In the genomic region with DNA sequence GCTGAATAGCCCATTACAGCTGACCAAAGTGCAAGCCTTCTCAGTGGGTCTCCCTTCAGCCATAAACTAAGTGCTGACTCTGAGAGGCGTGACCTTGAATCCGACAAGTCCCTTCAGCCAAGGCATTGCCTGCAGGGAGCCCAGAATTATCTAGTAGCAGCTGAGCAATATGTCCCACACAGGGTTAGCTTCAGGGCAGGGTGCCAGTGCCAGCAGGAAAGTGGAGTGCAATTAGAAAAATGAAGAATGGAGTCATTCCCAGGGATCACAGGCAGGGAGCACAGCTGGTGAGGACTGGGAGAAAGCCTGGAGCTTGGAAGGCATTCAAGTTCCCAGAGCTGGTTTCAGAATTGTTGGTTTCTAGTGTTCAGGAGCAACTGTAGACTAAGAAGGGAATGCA, we compare ENCODE assay signal across 9 mouse cellular contexts.
A peak's percentile ranks its signal among the peaks of the same experiment; 100 is the strongest.
DNase-seq lines count a peak whose midpoint lies in the region; ATAC-seq lines count a peak whose summit lies in the region.
"Had no signal": no experiment of that assay in that cellular context is flagged by ENCODE, and none has a peak within 500 bp of the region (broad histone marks: within the 10 kb centered on the region; RNA-seq: fewer than 3 reads in every experiment).

No protein-coding gene starts in this region.

- no peaks in the 10 kb centered on the region for H3K27me3 ChIP-seq in hindbrain, embryonic 15.5 days
- no peaks in the 10 kb centered on the region for H3K27me3 ChIP-seq in hindbrain, embryonic 11.5 days (ENCODE audit: control insufficient read depth, insufficient read depth, low read length)
- H3K27me3 ChIP-seq in neural tube, embryonic 15.5 days (replicated peaks): no peaks in the 10 kb centered on the region
- H3K27me3 ChIP-seq: embryonic facial prominence, embryonic 15.5 days had no signal

- peak; percentile 90 for ATAC-seq in hindbrain, embryonic 15.5 days (ENCODE audit: low FRiP score, low read depth)
- ATAC-seq in hindbrain, embryonic 11.5 days (ENCODE audit: low FRiP score): no peak
- peak; percentile 81 for ATAC-seq in neural tube, embryonic 15.5 days (ENCODE audit: low FRiP score)
- ATAC-seq in CD4-positive, CD25-positive, alpha-beta regulatory T cell, adult 4 months: no peak

- no peak for DNase-seq in hindbrain, embryonic 11.5 days (ENCODE audit: low spot score)
- peak; percentile 40 for DNase-seq in brain, embryonic 18.5 days (ENCODE audit: low read depth, low spot score)
- peak; percentile 28 to 52 for DNase-seq in frontal cortex, postnatal 14 days (ENCODE audit: low spot score in 2 of 2)
- DNase-seq in layer of hippocampus, postnatal 14 days (ENCODE audit: low spot score in 2 of 2): peak; percentile 85 to 92
- no peak for DNase-seq in spleen, postnatal 36 days (ENCODE audit: low spot score in 2 of 2)

- H3K9me3 ChIP-seq in hindbrain, embryonic 15.5 days: no peaks in the 10 kb centered on the region
- no peaks in the 10 kb centered on the region for H3K9me3 ChIP-seq in hindbrain, embryonic 11.5 days (ENCODE audit: control insufficient read depth, low read length)
- H3K9me3 ChIP-seq in neural tube, embryonic 15.5 days (replicated peaks): no peaks in the 10 kb centered on the region
- H3K9me3 ChIP-seq: embryonic facial prominence, embryonic 15.5 days had no signal

- no peaks in the 10 kb centered on the region for H3K4me1 ChIP-seq in hindbrain, embryonic 15.5 days (replicated peaks)
- no peaks in the 10 kb centered on the region for H3K4me1 ChIP-seq in hindbrain, embryonic 11.5 days (replicated peaks; ENCODE audit: control insufficient read depth, insufficient read depth, low read length)
- H3K4me1 ChIP-seq in neural tube, embryonic 15.5 days: 0 out of 2 replicates have a peak, but pooled peaks cover 5% of the 10 kb centered on the region
- H3K4me1 ChIP-seq: embryonic facial prominence, embryonic 15.5 days had no signal

- H3K36me3 ChIP-seq in hindbrain, embryonic 15.5 days: no peaks in the 10 kb centered on the region
- no peaks in the 10 kb centered on the region for H3K36me3 ChIP-seq in hindbrain, embryonic 11.5 days (ENCODE audit: control insufficient read depth, insufficient read depth, low read length)
- no peaks in the 10 kb centered on the region for H3K36me3 ChIP-seq in neural tube, embryonic 15.5 days
- H3K36me3 ChIP-seq: embryonic facial prominence, embryonic 15.5 days had no signal

- no peak overlapping the region for H3K9ac ChIP-seq in hindbrain, embryonic 15.5 days
- no peak overlapping the region for H3K9ac ChIP-seq in hindbrain, embryonic 11.5 days (ENCODE audit: low read depth, low read length)
- no peak overlapping the region for H3K9ac ChIP-seq in neural tube, embryonic 15.5 days (replicated peaks)
- H3K9ac ChIP-seq: embryonic facial prominence, embryonic 15.5 days had no signal

- H3K27ac ChIP-seq in hindbrain, embryonic 15.5 days (replicated peaks): no peak overlapping the region
- no peak overlapping the region for H3K27ac ChIP-seq in hindbrain, embryonic 11.5 days (ENCODE audit: low read depth, low read length)
- no peak overlapping the region; the same call in 1 of the 2 replicates for H3K27ac ChIP-seq in neural tube, embryonic 15.5 days (replicated peaks)
- H3K27ac ChIP-seq: embryonic facial prominence, embryonic 15.5 days had no signal

- no peak overlapping the region for H3K4me2 ChIP-seq in hindbrain, embryonic 15.5 days
- H3K4me2 ChIP-seq in hindbrain, embryonic 11.5 days (replicated peaks; ENCODE audit: low read depth, low read length): no peak overlapping the region
- H3K4me2 ChIP-seq in neural tube, embryonic 15.5 days: no peak overlapping the region
- H3K4me2 ChIP-seq: embryonic facial prominence, embryonic 15.5 days had no signal

- 37% methylated on average over 2 of the region's 2 CpGs for WGBS in hindbrain, embryonic 15.5 days
- WGBS in hindbrain, embryonic 11.5 days: 62% methylated on average over 2 of the region's 2 CpGs
- 33% methylated on average over 2 of the region's 2 CpGs for WGBS in neural tube, embryonic 15.5 days

- no peak overlapping the region for H3K4me3 ChIP-seq in hindbrain, embryonic 15.5 days
- no peak overlapping the region for H3K4me3 ChIP-seq in hindbrain, embryonic 11.5 days (ENCODE audit: low read depth, low read length)
- H3K4me3 ChIP-seq in neural tube, embryonic 15.5 days (replicated peaks): no peak overlapping the region
- H3K4me3 ChIP-seq: embryonic facial prominence, embryonic 15.5 days had no signal

Comparison
In these comparisons a context has a peak if more than half of its experiments do, and no peak if none do; other contexts are left out.
1. ATAC-seq: peak in hindbrain, embryonic 15.5 days (single experiment) and neural tube, embryonic 15.5 days (single experiment); none in hindbrain, embryonic 11.5 days (single experiment) and CD4-positive, CD25-positive, alpha-beta regulatory T cell, adult 4 months (single experiment).
2. DNase-seq: peak in brain, embryonic 18.5 days (single experiment), frontal cortex, postnatal 14 days (2 of 2) and layer of hippocampus, postnatal 14 days (2 of 2); none in hindbrain, embryonic 11.5 days (single experiment) and spleen, postnatal 36 days (0 of 2).